Mouse (Mus musculus) cortical plate, adult 2 months (tissue): ENCODE results near the gene Cuta.

ENCODE experiments used
- CTCF ChIP-seq: fragments of 200-500 bp; IDR thresholded peaks from 2 replicates; pipeline ENCODE4 v1.5.1; 2011; ENCODE audit warnings: mild to moderate bottlenecking, control low read depth, low read length; ENCODE audit not compliant: insufficient read depth; ENCODE audit errors: extremely low read depth
- POLR2A ChIP-seq: fragments of 200-500 bp; IDR thresholded peaks from 2 replicates; pipeline ENCODE4 v1.6.1; 2011; ENCODE audit warnings: mild to moderate bottlenecking, low read length, control low read depth; ENCODE audit not compliant: insufficient read depth; ENCODE audit errors: extremely low read depth

- TF ChIP-seq CTCF = peak; percentile 96
- no peak for TF ChIP-seq POLR2A
These were observed 22.5 kb downstream of the Cuta start, which contains the start of gene Kifc5b for GRCm38 (mm10) chr17:26916711-26917482.
